8 mouse cellular contexts compared by ENCODE assay signal in genomic region chr9:13826391-13826805, GRCm38 (mm10). TPM values are rescaled to one million over a fixed set of nuclear protein-coding genes. Genes with fewer than 3 reads are reported as not detected.
A peak's percentile ranks its signal among the peaks of the same experiment; 100 is the strongest.
DNase-seq lines count a peak whose midpoint lies in the region; TF ChIP-seq lines count a peak whose summit lies in the region.

No protein-coding gene starts in this region.

- TF ChIP-seq CTCF in bone marrow macrophage, adult 2 months (IDR thresholded peaks at IDR 0.05; ENCODE audit: low read depth, low read length) = no peak
- no peak for TF ChIP-seq CTCF in small intestine, adult 2 months (IDR thresholded peaks at IDR 0.05; ENCODE audit: extremely low read depth, insufficient read length, insufficient replicate concordance, low read depth, low read length)

- TF ChIP-seq POLR2A in bone marrow macrophage, adult 2 months (IDR thresholded peaks at IDR 0.05; ENCODE audit: borderline replicate concordance, low read depth, low read length) = no peak
- no peak; the same call in 1 of the 2 replicates for TF ChIP-seq POLR2A in small intestine, adult 2 months (IDR thresholded peaks at IDR 0.05; ENCODE audit: low read depth, low read length)

- intact Hi-C loops in left cerebral cortex, postnatal 14 days (cut with DNase I) = loop anchor here (5.0 kb wide), 1 partner anchor 579 kb away; the partner anchor contains the start of genes Ccdc82 and Jrkl

- under 1% methylated on average over 31 of the region's 31 CpGs for WGBS in small intestine, adult 2 months

- H3K27me3 ChIP-seq in small intestine, adult 2 months (ENCODE audit: control insufficient read depth, insufficient read depth, low read length) = no peaks in the 10 kb centered on the region

- peak overlapping the region; percentile 78 for H3K27ac ChIP-seq in bone marrow macrophage, adult 2 months (ENCODE audit: insufficient read depth, low read depth, low read length)
- H3K27ac ChIP-seq in small intestine, adult 2 months (ENCODE audit: insufficient read depth, low read depth, low read length) = peak overlapping the region; percentile 92

- peak overlapping the region; percentile 96 for H3K4me3 ChIP-seq in bone marrow macrophage, adult 2 months (ENCODE audit: insufficient read depth, low read length)
- H3K4me3 ChIP-seq in small intestine, adult 2 months (ENCODE audit: low read depth, low read length) = peak overlapping the region; percentile 91

- H3K36me3 ChIP-seq in small intestine, adult 2 months (ENCODE audit: control insufficient read depth, insufficient read depth, low read length) = peaks cover 4% of the 10 kb centered on the region; the same call in 1 of the 2 replicates

- peak; percentile 42 to 52 for DNase-seq in left cerebral cortex, postnatal 14 days (ENCODE audit: low spot score in 2 of 2)
- DNase-seq in left cerebral cortex, adult 11 months (ENCODE audit: low spot score) = no peak
- peak; percentile 61 for DNase-seq in forelimb bud, embryonic 11.5 days (ENCODE audit: low read depth, low spot score)
- DNase-seq in kidney, postnatal 10 days = peak; percentile 80
- peak; percentile 72 for DNase-seq in lung, postnatal 36 days
- no peak for DNase-seq in cerebellum, postnatal 10 days

- H3K4me1 ChIP-seq in bone marrow macrophage, adult 2 months (ENCODE audit: control insufficient read depth, insufficient read depth, low read length) = peaks cover 19% of the 10 kb centered on the region
- peaks cover 3% of the 10 kb centered on the region; the same call in 1 of the 2 replicates for H3K4me1 ChIP-seq in small intestine, adult 2 months (ENCODE audit: control insufficient read depth, insufficient read depth, insufficient read length, low read length)

RNA-seq across cellular contexts. Expression of gene Cep57, which starts 0.5 kb away (rescaled TPM):
- 10 to 100 TPM; 15.1 to 17.1 TPM for total RNA-seq in left cerebral cortex, postnatal 14 days (2021)
- polyA plus RNA-seq in bone marrow macrophage, adult 2 months (2012; ENCODE audit: insufficient read depth, insufficient read length, missing spikeins) = 44.3 and 49.0 TPM in 2 replicates
- 1.6 and 3.3 TPM in 2 replicates for polyA plus RNA-seq in small intestine, adult 2 months (2012; rRNA removed)

RNA-seq across cellular contexts. Expression of gene Fam76b, which starts 1.1 kb away (rescaled TPM):
- 10 to 100 TPM; 16.9 to 19.6 TPM for total RNA-seq in left cerebral cortex, postnatal 14 days (2021)
- polyA plus RNA-seq in bone marrow macrophage, adult 2 months (2012; ENCODE audit: insufficient read depth, insufficient read length, missing spikeins) = 58.7 and 65.8 TPM in 2 replicates
- 3.5 and 7.4 TPM in 2 replicates for polyA plus RNA-seq in small intestine, adult 2 months (2012; rRNA removed)

Comparison
In these comparisons a context has a peak if more than half of its experiments do, and no peak if none do; other contexts are left out.
1. DNase-seq: peak in left cerebral cortex, postnatal 14 days (2 of 2), forelimb bud, embryonic 11.5 days (single experiment), kidney, postnatal 10 days (single experiment) and lung, postnatal 36 days (single experiment); none in left cerebral cortex, adult 11 months (single experiment) and cerebellum, postnatal 10 days (0 of 2).
2. RNA of gene Cep57, which starts 0.5 kb away (polyA plus RNA-seq): 44.3 to 49.0 TPM in bone marrow macrophage, adult 2 months; 1.6 to 3.3 TPM in small intestine, adult 2 months; every median in the first group is over 10 times any median in the second.